Mouse (Mus musculus): ENCODE results near the gene Adamtsl2. TPM values are rescaled to one million over a fixed set of nuclear protein-coding genes. Genes with fewer than 3 reads are reported as not detected.

The Adamtsl2 gene
- not detected in 2 replicates for total RNA-seq (2017)

- ATAC-seq (replicated peaks; ENCODE audit: low read depth, poor library complexity, severe bottlenecking): peak; percentile 43; the same call in 1 of the 2 replicates
Measured at GRCm38 (mm10) chr2:27079152-27079584, at the start of gene Adamtsl2. Gene Adamtsl2, plus strand, starts transcription at chr2:27079379.

DNA sequence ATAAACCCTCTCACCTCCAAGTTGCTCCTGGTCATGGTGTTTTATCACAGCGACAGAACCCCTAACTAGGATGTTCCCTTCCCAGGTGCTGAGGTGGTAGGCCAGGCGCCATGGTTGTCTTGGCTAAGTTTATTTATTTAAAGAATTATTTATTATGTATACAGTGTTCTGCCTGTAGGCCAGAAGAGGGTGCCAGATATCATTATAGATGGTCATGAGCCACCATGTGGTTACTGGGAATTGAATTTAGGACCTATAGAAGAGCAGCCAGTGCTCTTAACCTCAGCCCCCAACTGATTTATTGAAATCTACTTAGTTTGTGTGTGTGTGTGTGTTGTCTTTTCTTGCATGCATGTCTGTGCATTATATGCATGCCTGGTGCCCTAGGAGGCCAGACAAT, 46.8 kb upstream of the Adamtsl2 start:
- ATAC-seq (replicated peaks; ENCODE audit: low read depth, poor library complexity, severe bottlenecking): no peak

GRCm38 (mm10) chr2:27036003-27036402, 43.2 kb upstream of the Adamtsl2 start:
- ATAC-seq (replicated peaks; ENCODE audit: low read depth, poor library complexity, severe bottlenecking): no peak

DNA sequence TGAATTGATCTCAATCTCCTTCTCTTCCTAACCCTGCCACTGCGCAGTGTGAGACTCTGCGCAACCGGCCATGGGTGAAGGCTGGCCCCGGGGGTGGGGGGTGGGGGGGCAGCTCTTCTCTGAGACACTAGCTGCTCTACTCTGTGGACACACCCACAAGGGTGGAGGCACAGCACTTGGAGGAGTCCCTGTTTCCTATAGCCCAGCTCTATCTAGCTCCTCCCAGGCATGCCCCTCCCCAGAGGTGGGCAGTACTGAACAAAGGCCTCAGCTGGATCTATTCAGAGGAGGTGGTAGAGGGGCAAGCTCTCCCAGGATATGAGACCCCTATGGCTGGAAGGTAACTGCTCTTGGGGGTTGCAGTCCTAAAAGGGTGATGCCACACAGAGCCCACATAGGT, 42.2 kb upstream of the Adamtsl2 start:
- ATAC-seq (replicated peaks; ENCODE audit: low read depth, poor library complexity, severe bottlenecking): no peak

GRCm38 (mm10) chr2:27038596-27038995, 40.6 kb upstream of the Adamtsl2 start:
- ATAC-seq (replicated peaks; ENCODE audit: low read depth, poor library complexity, severe bottlenecking): peak; percentile 66

- ATAC-seq (replicated peaks; ENCODE audit: low read depth, poor library complexity, severe bottlenecking): no peak
Measured at GRCm38 (mm10) chr2:27039286-27039685, 39.9 kb upstream of the Adamtsl2 start.

DNA sequence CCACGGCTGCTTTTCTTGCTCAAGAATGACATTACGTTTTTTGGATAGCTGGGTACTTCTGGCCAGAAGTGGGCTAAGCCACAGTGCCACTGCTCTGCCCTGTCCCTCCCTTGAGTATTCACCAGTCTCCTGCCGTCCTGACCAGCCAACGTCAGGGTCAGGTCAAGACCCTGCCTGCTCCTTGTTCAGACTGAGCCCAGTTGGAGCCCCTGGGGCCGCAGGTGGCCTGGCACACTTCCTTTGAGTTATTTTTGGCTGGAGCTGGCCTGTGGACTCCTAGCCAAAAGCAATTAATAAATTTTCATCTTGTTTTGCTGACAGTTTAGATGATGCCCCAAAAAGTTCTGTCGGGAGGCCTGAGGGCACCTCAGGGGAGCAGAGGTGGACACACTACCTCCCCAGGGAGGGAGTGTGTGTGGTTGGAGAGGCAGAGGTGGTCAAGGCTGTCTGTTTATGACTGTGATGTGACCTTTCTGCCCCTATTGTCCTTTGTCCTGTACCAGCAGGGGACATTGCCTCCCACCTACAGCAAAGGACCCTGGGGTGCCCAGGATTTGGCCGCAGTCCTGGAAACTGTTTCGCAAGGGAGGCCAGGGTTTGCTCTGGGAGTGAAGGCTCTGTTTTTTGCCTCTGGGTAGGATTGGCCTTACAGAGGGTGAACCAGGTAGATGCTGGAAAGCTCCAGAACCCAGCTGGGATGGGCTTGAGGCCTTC, 36.9 kb upstream of the Adamtsl2 start:
- no peak for ATAC-seq (replicated peaks; ENCODE audit: low read depth, poor library complexity, severe bottlenecking)

DNA sequence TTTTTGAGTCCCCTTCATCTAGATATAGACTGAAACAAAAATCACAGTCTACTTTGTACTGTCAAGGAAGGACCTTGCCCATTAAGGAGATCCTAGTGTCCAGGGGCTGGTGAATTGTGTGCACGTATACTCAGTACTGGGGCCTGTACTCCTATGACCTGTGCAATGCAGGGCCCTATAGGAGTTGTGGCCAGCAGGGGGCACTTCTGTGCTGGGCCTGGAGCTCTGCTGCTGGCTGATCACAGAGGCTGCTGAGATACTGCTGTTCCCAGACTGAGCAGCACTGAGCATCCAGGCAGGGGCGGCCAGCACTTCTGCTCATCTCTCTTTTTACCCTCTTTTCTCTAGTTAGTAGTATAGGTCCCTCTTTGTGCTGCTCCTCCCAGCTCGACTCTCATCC, 35.7 kb upstream of the Adamtsl2 start:
- ATAC-seq (replicated peaks; ENCODE audit: low read depth, poor library complexity, severe bottlenecking): peak; percentile 78

GRCm38 (mm10) chr2:27044166-27044565, 35.0 kb upstream of the Adamtsl2 start:
- no peak for ATAC-seq (replicated peaks; ENCODE audit: low read depth, poor library complexity, severe bottlenecking)

- ATAC-seq (replicated peaks; ENCODE audit: low read depth, poor library complexity, severe bottlenecking): no peak
Measured at GRCm38 (mm10) chr2:27044641-27045040, 34.5 kb upstream of the Adamtsl2 start.

DNA sequence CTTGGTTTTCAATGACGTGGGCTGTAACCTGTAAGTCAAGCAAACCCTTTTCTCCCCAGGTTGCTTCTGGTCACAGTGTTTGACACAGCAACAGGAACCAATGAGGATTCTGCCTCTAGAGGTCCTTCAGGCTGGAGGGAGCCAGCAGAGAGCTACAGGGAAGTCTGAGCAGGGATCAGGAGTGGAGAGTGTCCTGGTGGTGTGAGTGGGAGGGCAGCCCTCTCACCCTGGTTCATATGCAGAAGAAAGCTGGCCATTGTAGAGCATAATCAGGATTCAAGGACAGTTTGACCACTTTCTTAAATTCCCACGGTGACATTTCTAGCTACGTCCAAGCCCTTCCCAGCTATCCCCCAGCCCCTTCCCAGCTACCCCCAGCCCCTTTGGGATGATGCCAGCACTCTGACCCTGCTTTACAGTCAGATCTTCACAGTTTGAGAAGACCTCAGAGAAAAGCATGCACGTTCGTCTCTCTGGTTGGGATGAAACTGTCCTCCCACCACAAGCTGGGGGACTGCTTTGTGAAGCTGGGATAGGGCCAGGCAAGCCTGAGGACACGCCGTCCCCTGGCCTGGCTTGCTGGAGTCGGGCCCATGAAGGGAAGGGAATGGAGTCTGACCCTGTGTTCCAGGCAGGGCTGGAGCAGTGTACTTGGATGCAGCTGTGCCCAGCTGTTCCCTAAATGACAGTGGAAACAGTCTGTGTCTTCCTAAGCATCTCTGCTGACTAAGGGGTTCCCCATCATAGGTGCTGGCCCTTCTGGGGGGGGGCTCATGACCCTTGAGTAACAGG, 33.0 kb upstream of the Adamtsl2 start:
- no peak for ATAC-seq (replicated peaks; ENCODE audit: low read depth, poor library complexity, severe bottlenecking)

- no peak for ATAC-seq (replicated peaks; ENCODE audit: low read depth, poor library complexity, severe bottlenecking)
Measured at GRCm38 (mm10) chr2:27049408-27049807, 29.8 kb upstream of the Adamtsl2 start.

DNA sequence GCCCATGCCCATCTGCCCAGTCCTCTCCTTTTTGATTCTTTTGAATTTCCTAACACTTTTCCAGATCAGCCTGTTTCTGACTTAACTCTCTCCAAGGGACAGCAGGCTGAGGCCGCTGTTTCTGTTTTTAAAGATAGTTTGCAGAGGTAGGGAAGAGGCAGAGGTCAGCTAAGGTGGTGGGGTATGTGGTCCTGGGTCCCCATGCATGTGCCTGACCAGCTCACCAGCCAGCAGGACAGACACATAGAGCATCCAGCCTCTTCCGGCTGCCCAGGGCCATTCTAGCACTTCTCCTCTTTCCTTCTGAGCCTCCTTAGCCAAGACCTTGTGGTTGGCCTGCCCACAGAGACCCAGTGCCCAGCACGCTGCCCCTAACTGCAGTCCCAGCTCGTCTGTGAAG, 20.9 kb upstream of the Adamtsl2 start:
- no peak for ATAC-seq (replicated peaks; ENCODE audit: low read depth, poor library complexity, severe bottlenecking)

DNA sequence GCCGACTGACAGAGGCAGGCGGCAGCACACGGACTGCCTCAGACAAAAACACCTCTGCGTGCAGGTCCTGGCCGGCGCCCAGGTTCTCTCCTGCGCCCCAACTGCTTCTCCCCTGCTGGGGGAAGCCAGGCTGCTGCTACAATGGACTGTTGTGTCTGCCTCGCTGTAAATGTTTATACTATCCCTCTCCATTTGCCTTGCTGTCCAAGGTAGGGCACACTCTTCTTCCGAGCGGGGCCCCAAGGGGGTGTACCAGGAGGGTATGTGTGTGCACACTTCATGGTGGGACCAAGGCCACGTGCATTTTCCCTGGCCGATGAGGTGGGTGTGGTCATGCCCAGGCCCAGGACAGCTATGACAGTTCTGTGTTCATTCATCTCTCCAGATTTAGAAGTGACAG, 20.4 kb upstream of the Adamtsl2 start:
- ATAC-seq (replicated peaks; ENCODE audit: low read depth, poor library complexity, severe bottlenecking): no peak

DNA sequence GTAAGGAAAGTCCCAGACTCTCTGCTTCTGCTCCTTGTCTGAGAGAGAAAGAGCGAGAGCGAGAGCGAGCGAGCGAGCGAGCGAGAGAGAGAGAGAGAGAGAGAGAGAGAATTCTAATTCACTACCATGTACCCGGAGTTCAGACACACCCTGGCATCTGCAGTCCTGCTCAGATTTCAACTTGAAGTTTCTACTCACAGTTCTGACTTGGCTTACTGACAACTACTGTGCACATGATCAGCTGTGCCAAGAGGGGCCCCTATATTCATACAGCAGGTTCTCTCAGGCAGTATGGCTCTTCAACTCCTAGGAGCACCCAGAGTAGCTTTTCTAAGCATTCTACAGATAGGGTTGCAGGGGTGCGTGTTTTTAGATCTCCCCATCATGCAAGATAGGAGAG, 20.0 kb upstream of the Adamtsl2 start:
- ATAC-seq (replicated peaks; ENCODE audit: low read depth, poor library complexity, severe bottlenecking): no peak

DNA sequence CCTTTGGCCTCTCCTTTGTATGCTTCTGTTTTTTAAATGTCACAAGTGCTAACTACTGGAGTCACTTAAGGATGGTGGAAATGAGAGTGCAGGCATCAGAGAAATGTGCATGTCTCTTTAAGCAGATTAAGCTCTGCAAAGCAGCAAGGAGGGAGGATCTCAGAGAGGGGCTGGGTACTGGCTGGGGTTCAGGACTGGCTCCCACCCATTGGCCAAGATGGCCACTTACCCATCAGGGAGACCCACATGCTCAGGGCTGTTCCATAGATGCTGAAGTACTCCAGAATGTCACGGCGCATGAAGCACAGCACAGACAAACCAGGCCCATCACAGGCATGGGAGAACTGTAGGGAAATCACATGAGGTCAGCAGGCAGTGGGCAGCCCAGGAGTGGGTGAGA, 12.1 kb upstream of the Adamtsl2 start:
- no peak for ATAC-seq (replicated peaks; ENCODE audit: low read depth, poor library complexity, severe bottlenecking)

GRCm38 (mm10) chr2:27067996-27068395, 11.2 kb upstream of the Adamtsl2 start:
- no peak for ATAC-seq (replicated peaks; ENCODE audit: low read depth, poor library complexity, severe bottlenecking)

DNA sequence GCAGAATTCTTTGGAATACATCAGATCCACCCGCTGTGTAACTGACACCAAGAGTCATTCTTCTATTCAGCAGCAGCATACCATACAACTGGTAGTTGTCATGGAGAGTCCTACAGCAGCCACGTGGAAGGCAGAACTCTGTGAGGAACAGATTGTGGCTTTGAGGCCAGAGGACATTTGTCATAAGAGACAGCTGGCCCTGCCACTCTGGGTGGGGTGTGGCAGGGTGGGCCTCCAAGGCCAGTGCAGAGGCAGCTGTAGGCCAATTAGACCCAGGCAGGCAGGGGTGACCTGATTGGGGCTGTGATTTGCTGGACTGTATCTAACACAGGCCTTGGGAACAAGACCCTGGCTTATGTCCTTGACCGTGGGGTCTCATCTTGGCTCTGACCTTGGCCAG, 9.5 kb upstream of the Adamtsl2 start:
- ATAC-seq (replicated peaks; ENCODE audit: low read depth, poor library complexity, severe bottlenecking): peak; percentile 33; the same call in 1 of the 2 replicates

- no peak for ATAC-seq (replicated peaks; ENCODE audit: low read depth, poor library complexity, severe bottlenecking)
Measured at GRCm38 (mm10) chr2:27070247-27070813, 8.8 kb upstream of the Adamtsl2 start.

DNA sequence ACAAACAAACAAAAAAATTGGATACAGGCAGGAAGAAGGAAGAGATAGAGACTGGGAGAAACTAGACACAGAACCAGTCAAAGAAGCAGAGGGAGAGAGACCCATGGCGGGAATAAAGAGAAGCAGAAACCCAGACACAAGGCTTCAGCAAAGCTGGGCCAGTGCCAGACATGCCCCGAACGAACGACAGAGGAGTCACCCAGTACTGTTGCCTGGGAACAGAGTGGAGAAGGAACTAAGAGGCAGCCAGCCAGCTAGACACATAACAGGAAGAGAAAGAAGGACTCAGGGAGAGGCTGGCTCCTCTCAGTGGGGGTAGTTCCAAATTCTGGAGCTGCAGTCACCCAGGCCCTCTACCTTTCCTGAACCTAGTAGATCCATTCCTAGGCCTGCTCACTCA, 8.0 kb upstream of the Adamtsl2 start:
- ATAC-seq (replicated peaks; ENCODE audit: low read depth, poor library complexity, severe bottlenecking): peak; percentile 81

DNA sequence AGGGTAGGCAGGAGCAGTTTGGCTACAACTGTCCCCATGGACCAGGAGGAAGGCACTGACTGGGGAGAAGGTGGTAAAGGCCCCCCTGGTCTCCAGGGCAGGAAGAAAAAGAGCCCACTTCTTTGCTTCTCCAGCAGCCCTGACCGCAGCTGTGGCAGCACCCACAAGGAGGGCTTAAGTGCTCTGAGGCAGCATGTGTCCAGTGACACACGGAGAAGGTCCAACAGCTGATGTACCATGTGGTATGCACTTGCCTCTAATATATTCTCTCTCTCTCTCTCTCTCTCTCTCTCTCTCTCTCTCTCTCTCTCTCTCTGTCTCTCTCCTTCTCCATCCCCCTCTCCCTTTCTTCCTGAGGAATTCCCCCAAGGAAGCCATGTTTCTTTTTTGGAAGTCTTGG, 7.2 kb upstream of the Adamtsl2 start, which contains the start of gene Mymk:
Mymk (minus strand) TSS at position 202 of the 400 bp plus-strand sequence.
- no peak for ATAC-seq (replicated peaks; ENCODE audit: low read depth, poor library complexity, severe bottlenecking)
